Mouse (Mus musculus): ENCODE data around the gene Dnaic2. TPM values are rescaled to one million over a fixed set of nuclear protein-coding genes. Genes with fewer than 3 reads are reported as not detected.

The Dnaic2 gene
- polyA plus RNA-seq, 1 experiment: not detected

DNA sequence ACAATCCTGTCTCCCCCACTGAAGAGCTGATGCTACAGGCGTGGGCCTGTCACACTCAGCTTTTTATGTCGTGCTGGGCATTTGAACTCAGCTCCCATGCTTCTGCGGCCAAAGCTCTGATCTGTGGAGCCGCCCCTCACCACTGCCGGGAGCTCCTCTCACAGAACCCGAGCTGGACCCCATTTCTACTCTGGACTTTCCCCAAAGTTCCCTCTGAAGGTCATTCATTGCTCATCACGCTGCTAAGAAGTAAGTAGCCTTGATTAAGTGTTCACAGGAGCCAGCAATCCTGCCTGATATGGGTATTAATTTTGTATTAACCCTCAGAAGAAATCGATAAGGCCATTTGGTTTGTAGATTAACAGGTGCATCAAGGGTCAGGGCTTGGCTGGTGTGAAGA, 4.8 kb upstream of the Dnaic2 start:
- peaks cover 8% of the 10 kb centered on the region; the same call in 1 of the 2 replicates for H3K4me1 ChIP-seq (ENCODE audit: control insufficient read depth, insufficient read depth, insufficient read length, low read length)
- no peak overlapping the region for H3K4me3 ChIP-seq (ENCODE audit: insufficient read depth, low read depth, low read length)
- H3K27ac ChIP-seq (replicated peaks; ENCODE audit: low read depth, low read length): no peak overlapping the region

GRCm38 (mm10) chr11:114723030-114723429, 4.2 kb upstream of the Dnaic2 start:
- Histone ChIP-seq H3K27ac (replicated peaks; ENCODE audit: low read depth, low read length) (no peak overlapping the region), H3K4me1 (ENCODE audit: control insufficient read depth, insufficient read depth, insufficient read length, low read length) (peaks cover 8% of the 10 kb centered on the region; the same call in 1 of the 2 replicates), H3K4me3 (ENCODE audit: insufficient read depth, low read depth, low read length) (no peak overlapping the region)

- Histone ChIP-seq H3K4me3 (ENCODE audit: insufficient read depth, low read depth, low read length) (no peak overlapping the region), H3K4me1 (ENCODE audit: control insufficient read depth, insufficient read depth, insufficient read length, low read length) (peaks cover 8% of the 10 kb centered on the region; the same call in 1 of the 2 replicates), H3K27ac (replicated peaks; ENCODE audit: low read depth, low read length) (no peak overlapping the region)
These were observed 2.2 kb upstream of the Dnaic2 start for GRCm38 (mm10) chr11:114724787-114725590.

- peaks cover 6% of the 10 kb centered on the region; the same call in 1 of the 2 replicates for H3K4me1 ChIP-seq (ENCODE audit: control insufficient read depth, insufficient read depth, insufficient read length, low read length)
- no peak overlapping the region for H3K27ac ChIP-seq (replicated peaks; ENCODE audit: low read depth, low read length)
- no peak overlapping the region for H3K4me3 ChIP-seq (ENCODE audit: insufficient read depth, low read depth, low read length)
These were observed 598 bp downstream of the Dnaic2 start for GRCm38 (mm10) chr11:114727826-114728186.

DNA sequence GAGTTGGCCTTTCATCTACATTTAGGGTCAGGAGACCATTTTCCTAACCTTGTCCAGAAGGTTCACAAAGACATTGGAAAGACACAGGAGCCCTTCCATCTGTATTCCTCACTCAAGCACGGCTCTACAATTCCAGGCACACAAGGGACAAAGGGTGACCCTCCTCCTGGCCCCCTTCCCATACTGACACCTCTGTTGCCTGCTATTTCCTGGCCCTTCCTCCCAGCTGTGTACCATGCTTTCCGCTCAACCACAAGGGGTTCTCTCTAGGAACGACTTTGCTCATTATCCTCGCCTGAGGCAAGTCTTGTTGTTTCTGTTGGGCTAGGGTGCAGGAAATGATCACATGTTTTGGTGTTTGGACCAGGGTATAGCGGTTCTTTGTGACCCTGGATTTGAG, 1.1 kb downstream of the Dnaic2 start:
- H3K4me3 ChIP-seq (ENCODE audit: insufficient read depth, low read depth, low read length): no peak overlapping the region
- H3K4me1 ChIP-seq (ENCODE audit: control insufficient read depth, insufficient read depth, insufficient read length, low read length): 0 out of 2 replicates have a peak, but pooled peaks cover 3% of the 10 kb centered on the region

GRCm38 (mm10) chr11:114729832-114730363, 2.7 kb downstream of the Dnaic2 start:
- H3K27ac ChIP-seq (replicated peaks; ENCODE audit: low read depth, low read length): no peak overlapping the region
- H3K4me3 ChIP-seq (ENCODE audit: insufficient read depth, low read depth, low read length): no peak overlapping the region
- no peaks in the 10 kb centered on the region for H3K4me1 ChIP-seq (ENCODE audit: control insufficient read depth, insufficient read depth, insufficient read length, low read length)

More for the DNA sequence above, 1.1 kb downstream of the Dnaic2 start:
- no peak overlapping the region for H3K27ac ChIP-seq (replicated peaks; ENCODE audit: low read depth, low read length)

DNA sequence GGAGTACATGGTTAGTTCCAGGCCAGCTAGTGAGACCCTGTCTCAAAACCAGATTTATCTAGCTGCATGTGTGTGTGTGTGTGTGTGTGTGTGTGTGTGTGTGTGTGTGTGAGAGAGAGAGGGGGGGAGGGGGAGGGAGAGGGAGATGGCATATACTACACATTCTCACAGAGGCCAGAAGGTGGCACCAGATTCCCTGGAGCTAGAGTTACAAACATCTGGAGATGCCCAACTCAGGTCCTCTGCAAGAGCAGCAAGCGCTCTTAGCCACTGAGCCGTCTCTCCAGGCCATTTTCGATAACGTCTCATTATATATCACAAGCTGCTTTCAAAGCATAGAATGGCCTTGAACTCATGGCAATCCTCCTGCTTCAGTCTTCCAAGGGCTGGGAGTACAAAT, 4.5 kb downstream of the Dnaic2 start:
- no peaks in the 10 kb centered on the region for H3K4me1 ChIP-seq (ENCODE audit: control insufficient read depth, insufficient read depth, insufficient read length, low read length)
- H3K27ac ChIP-seq (replicated peaks; ENCODE audit: low read depth, low read length): no peak overlapping the region
- H3K4me3 ChIP-seq (ENCODE audit: insufficient read depth, low read depth, low read length): no peak overlapping the region

GRCm38 (mm10) chr11:114732890-114733289, 5.7 kb downstream of the Dnaic2 start:
- Histone ChIP-seq H3K27ac (replicated peaks; ENCODE audit: low read depth, low read length) (no peak overlapping the region), H3K4me3 (ENCODE audit: insufficient read depth, low read depth, low read length) (no peak overlapping the region), H3K4me1 (ENCODE audit: control insufficient read depth, insufficient read depth, insufficient read length, low read length) (no peaks in the 10 kb centered on the region)

- Histone ChIP-seq H3K27ac (replicated peaks; ENCODE audit: low read depth, low read length) (no peak overlapping the region), H3K4me3 (ENCODE audit: insufficient read depth, low read depth, low read length) (no peak overlapping the region), H3K4me1 (ENCODE audit: control insufficient read depth, insufficient read depth, insufficient read length, low read length) (no peaks in the 10 kb centered on the region)
These were observed 8.9 kb downstream of the Dnaic2 start for GRCm38 (mm10) chr11:114736111-114736510.

DNA sequence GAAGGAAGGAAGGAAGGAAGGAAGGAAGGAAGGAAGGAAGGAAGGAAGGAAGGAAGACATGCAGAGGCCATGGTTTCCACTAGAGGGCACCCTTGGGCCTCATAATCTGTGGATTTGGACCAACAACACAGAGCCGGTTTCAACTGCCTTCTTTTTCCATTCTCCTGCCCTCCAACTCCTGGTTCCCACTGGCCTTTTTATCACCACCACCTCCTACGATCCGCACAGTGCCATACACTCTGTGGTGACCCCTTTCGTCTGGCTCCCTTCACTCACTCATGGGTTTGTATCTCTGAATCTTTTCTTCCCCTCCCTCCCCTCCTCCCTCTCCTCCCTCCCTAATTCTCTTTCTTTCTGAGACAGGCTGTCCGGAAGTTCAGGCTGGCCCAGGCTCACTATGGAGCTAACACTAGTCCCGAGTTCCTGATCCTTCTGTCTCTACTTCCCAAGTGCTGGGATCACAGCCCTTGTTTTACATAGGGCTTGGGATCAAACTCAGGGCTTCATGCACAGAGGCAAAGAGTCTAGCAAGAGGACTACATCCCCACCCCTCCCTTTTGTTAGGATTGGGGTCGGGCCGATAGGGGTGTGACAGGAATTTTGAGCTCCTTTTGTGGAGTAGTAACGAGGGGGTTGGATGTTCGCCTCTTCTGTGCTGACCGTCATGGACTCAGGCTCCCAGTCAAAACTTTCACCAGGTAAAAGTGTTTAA, 9.9 kb downstream of the Dnaic2 start:
- Histone ChIP-seq H3K27ac (replicated peaks; ENCODE audit: low read depth, low read length) (no peak overlapping the region), H3K4me1 (ENCODE audit: control insufficient read depth, insufficient read depth, insufficient read length, low read length) (no peaks in the 10 kb centered on the region), H3K4me3 (ENCODE audit: insufficient read depth, low read depth, low read length) (0 out of 2 replicates have a peak overlapping the region, but pooled peaks have one; percentile 41)

DNA sequence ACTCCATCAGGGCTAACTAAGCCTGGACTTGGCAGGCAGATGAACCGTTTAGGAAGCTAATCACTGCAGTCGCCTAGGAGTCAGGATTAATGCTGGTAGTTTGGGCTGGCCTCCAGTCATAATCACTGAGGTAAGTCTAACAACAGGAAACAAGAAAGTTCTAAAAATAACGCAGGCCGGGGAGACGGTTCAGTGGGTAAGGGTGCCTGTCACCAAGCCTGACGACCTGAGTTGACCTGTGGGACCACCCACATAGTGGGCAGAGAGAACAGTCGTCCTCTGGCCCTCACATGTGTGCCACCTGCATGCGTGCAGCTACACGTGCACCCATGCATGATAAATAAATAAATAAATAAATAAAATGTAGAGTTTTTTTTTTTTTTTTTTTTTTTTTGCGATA, 13.4 kb downstream of the Dnaic2 start:
- no peaks in the 10 kb centered on the region for H3K4me1 ChIP-seq (ENCODE audit: control insufficient read depth, insufficient read depth, insufficient read length, low read length)
- no peak overlapping the region for H3K27ac ChIP-seq (replicated peaks; ENCODE audit: low read depth, low read length)

DNA sequence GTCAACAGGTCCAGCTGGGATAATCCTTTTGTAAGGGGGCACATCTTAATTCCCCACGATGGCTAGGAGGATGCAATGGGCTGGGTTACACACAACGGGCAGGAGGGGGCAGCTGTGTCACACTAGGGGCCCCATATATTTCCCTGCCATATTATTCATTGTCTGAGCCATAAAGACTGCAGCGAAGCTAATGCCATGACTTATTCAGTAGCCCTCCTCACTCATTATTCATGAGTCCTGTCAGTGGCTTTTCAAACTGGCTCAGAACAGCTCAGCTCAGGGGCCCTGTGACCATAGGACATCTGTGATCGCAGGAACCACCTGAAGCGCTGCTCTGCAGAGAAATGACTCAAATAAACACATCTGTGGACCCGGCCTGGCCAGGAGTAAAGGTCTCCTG, 14.2 kb downstream of the Dnaic2 start:
- no peak overlapping the region for H3K4me3 ChIP-seq (ENCODE audit: insufficient read depth, low read depth, low read length)
- no peak overlapping the region for H3K27ac ChIP-seq (replicated peaks; ENCODE audit: low read depth, low read length)
- no peaks in the 10 kb centered on the region for H3K4me1 ChIP-seq (ENCODE audit: control insufficient read depth, insufficient read depth, insufficient read length, low read length)

More for the DNA sequence above, 13.4 kb downstream of the Dnaic2 start:
- no peak overlapping the region for H3K4me3 ChIP-seq (ENCODE audit: insufficient read depth, low read depth, low read length)

DNA sequence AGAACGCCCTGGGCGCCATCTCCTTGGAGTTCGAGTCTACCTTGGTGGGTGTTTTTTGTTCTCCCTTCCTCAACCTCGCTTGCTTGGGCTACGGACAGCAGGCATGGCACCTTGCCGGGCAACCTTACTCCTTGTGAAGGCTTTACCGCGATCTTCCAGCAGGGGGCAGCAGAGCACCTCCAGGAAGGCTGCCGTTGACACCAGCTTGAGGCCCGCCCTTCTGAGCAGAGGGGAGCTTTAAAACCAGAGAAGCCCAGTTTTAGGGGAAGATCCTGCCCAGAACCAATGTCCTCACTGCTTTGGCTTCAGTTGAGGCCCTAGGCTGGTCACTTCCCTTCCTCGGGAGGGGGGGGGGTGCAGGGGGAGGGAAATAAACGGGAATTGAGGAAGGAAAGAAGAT, 17.9 kb downstream of the Dnaic2 start:
- H3K27ac ChIP-seq (replicated peaks; ENCODE audit: low read depth, low read length): no peak overlapping the region
- H3K4me3 ChIP-seq (ENCODE audit: insufficient read depth, low read depth, low read length): no peak overlapping the region
- H3K4me1 ChIP-seq (ENCODE audit: control insufficient read depth, insufficient read depth, insufficient read length, low read length): no peaks in the 10 kb centered on the region

- Histone ChIP-seq H3K4me1 (ENCODE audit: control insufficient read depth, insufficient read depth, insufficient read length, low read length) (no peaks in the 10 kb centered on the region), H3K4me3 (ENCODE audit: insufficient read depth, low read depth, low read length) (no peak overlapping the region), H3K27ac (replicated peaks; ENCODE audit: low read depth, low read length) (no peak overlapping the region)
These were observed 20.4 kb downstream of the Dnaic2 start for GRCm38 (mm10) chr11:114747564-114748138.
